Mouse (Mus musculus) neural tube, embryonic 11.5 days (tissue): Measurements from ENCODE around the gene Phgdh. TPM values are rescaled to one million over a fixed set of nuclear protein-coding genes. Genes with fewer than 3 reads are reported as not detected.

Experiments used
- ATAC-seq: fragments of 200-750 bp; cut with Nextera tagmentation; 2 replicates; pipeline ENCODE4 v1.8.0; 2017; ENCODE audit warnings: moderate number of reproducible peaks, mild to moderate bottlenecking, moderate TSS enrichment, moderate library complexity; ENCODE audit not compliant: insufficient read depth, low FRiP score, low TSS enrichment
- DNase-seq: peaks from one replicate; pipeline ENCODE4 v3.0.0-alpha.2; 2015; ENCODE audit warnings: low spot score
- H3K27ac ChIP-seq: fragments of 300-500 bp; sonication (generic); 2 replicates; pipeline ENCODE4 v1.5.1; 2014; ENCODE audit warnings: low read depth, mild to moderate bottlenecking, low read length
- H3K27me3 ChIP-seq: fragments of 300-500 bp; sonication (generic); 2 replicates; pipeline ENCODE4 v1.6.1; 2014; ENCODE audit warnings: mild to moderate bottlenecking, low read length, mixed read lengths; ENCODE audit not compliant: control insufficient read depth, insufficient read depth
- H3K36me3 ChIP-seq: fragments of 300-500 bp; sonication (generic); 2 replicates; pipeline ENCODE4 v1.6.1; 2014; ENCODE audit warnings: mild to moderate bottlenecking, low read length, moderate library complexity, mixed read lengths; ENCODE audit not compliant: control insufficient read depth, insufficient read depth
- H3K4me1 ChIP-seq: fragments of 300-500 bp; sonication (generic); 2 replicates; pipeline ENCODE4 v1.6.1; 2014; ENCODE audit warnings: low read length, mixed read lengths; ENCODE audit not compliant: control insufficient read depth, insufficient read depth
- H3K4me2 ChIP-seq: fragments of 300-500 bp; sonication (generic); 2 replicates; pipeline ENCODE4 v1.6.1; 2014; ENCODE audit warnings: low read depth, mild to moderate bottlenecking, moderate library complexity
- H3K4me3 ChIP-seq: fragments of 300-500 bp; sonication (generic); 2 replicates; pipeline ENCODE4 v1.5.1; 2014; ENCODE audit warnings: low read depth, low read length
- H3K9ac ChIP-seq: fragments of 300-500 bp; sonication (generic); 2 replicates; pipeline ENCODE4 v1.6.1; 2014; ENCODE audit warnings: mild to moderate bottlenecking, low read length
- H3K9me3 ChIP-seq: fragments of 300-500 bp; sonication (generic); 2 replicates; pipeline ENCODE4 v1.6.1; 2016; ENCODE audit warnings: low read length; ENCODE audit not compliant: control insufficient read depth
- WGBS: fragments of 180-500 bp; shearing (Covaris S2); extraction: QIAGEN DNeasy Blood & Tissue Kit; methylation state at CpG from one replicate; pipeline ENCODE4 v1.1.7; 2014; 5-methylcytosine and 5-hydroxymethylcytosine counted together
- polyA plus RNA-seq: library from polyadenylated mRNA; unstranded; fragments of >200 nt; fragmentation: Nextera tagmentation; extraction: Ambion mirVana; gene quantifications from 2 replicates; pipeline ENCODE4 v1.2.1, GENCODE M21; 2014

Gene Phgdh
- polyA plus RNA-seq, 1 experiment from 2014 or later = 321 TPM

- 43% methylated on average over 6 of the region's 6 CpGs for WGBS
- Histone ChIP-seq H3K4me1 (no peaks in the 10 kb centered on the region), H3K27me3 (no peaks in the 10 kb centered on the region), H3K36me3 (no peaks in the 10 kb centered on the region), H3K9me3 (no peaks in the 10 kb centered on the region), H3K4me3 (no peak overlapping the region), H3K9ac (no peak overlapping the region), H3K4me2 (no peak overlapping the region), H3K27ac (no peak overlapping the region)
- DNase-seq (no peak), ATAC-seq (no peak)
These were observed 72.5 kb downstream of the Phgdh start for GRCm38 (mm10) chr3:98267249-98267651.

Other genes starting within 250 kb of the Phgdh start
- not detected in 2 replicates for gene Adam30, start 179.4 kb downstream of the Phgdh start, polyA plus RNA-seq
- not detected in 2 replicates for gene Reg4, start 117.8 kb downstream of the Phgdh start, polyA plus RNA-seq
- 0.34 and 0.85 TPM in 2 replicates for gene Hmgcs2, start 59.6 kb downstream of the Phgdh start, polyA plus RNA-seq
- gene Zfp697, start 42.5 kb upstream of the Phgdh start, polyA plus RNA-seq = 11.7 TPM in 2 replicates
- gene Gm4450, start 117.1 kb upstream of the Phgdh start, polyA plus RNA-seq = not detected in 2 replicates
- not detected in 2 replicates for gene Hsd3b4, start 170.5 kb upstream of the Phgdh start, polyA plus RNA-seq
- gene Gm10681, start 248.8 kb upstream of the Phgdh start, polyA plus RNA-seq = not detected in 2 replicates